Mouse (Mus musculus) stomach, embryonic 14.5 days (tissue): ENCODE data around the gene Ddn. TPM values are rescaled to one million over a fixed set of nuclear protein-coding genes. Genes with fewer than 3 reads are reported as not detected.

ENCODE experiments used
- ATAC-seq: fragments of 200-750 bp; cut with Nextera tagmentation; 2 replicates; pipeline ENCODE4 v1.8.0; 2017; ENCODE audit warnings: low read depth, moderate TSS enrichment; ENCODE audit not compliant: insufficient number of reproducible peaks, insufficient read depth, low FRiP score
- H3K27ac ChIP-seq: fragments of 300-500 bp; sonication (generic); 2 replicates; pipeline ENCODE4 v1.5.1; 2014; ENCODE audit warnings: mild to moderate bottlenecking, low read length, moderate library complexity, mixed read lengths
- H3K27me3 ChIP-seq: fragments of 300-500 bp; sonication (generic); 2 replicates; pipeline ENCODE4 v1.6.1; 2014; ENCODE audit warnings: low read length, control low read depth, mixed read lengths; ENCODE audit not compliant: control insufficient read depth, insufficient read depth
- H3K36me3 ChIP-seq: fragments of 300-500 bp; sonication (generic); 2 replicates; pipeline ENCODE4 v1.6.1; 2014; ENCODE audit warnings: mild to moderate bottlenecking, control low read depth, low read length, moderate library complexity, mixed read lengths; ENCODE audit not compliant: control insufficient read depth, insufficient read depth
- H3K4me1 ChIP-seq: fragments of 300-500 bp; sonication (generic); 2 replicates; pipeline ENCODE4 v1.6.1; 2014; ENCODE audit warnings: low read length, control low read depth, mixed read lengths; ENCODE audit not compliant: control insufficient read depth, insufficient read depth
- H3K4me2 ChIP-seq: fragments of 300-500 bp; sonication (generic); replicated peaks from 2 replicates; pipeline ENCODE4 v1.6.1; 2014; ENCODE audit warnings: low read depth, low read length, control low read depth
- H3K4me3 ChIP-seq: fragments of 300-500 bp; sonication (generic); 2 replicates; pipeline ENCODE4 v1.5.1; 2014; ENCODE audit warnings: low read depth, low read length, control low read depth
- H3K9ac ChIP-seq: fragments of 300-500 bp; sonication (generic); replicated peaks from 2 replicates; pipeline ENCODE4 v1.6.1; 2014; ENCODE audit warnings: low read depth, mild to moderate bottlenecking, control low read depth, low read length, moderate library complexity, mixed read lengths
- H3K9me3 ChIP-seq: fragments of 300-500 bp; sonication (generic); 2 replicates; pipeline ENCODE4 v1.6.1; 2016; ENCODE audit warnings: low read depth, low read length, control low read depth; ENCODE audit not compliant: control insufficient read depth
- WGBS: fragments of 180-500 bp; shearing (Covaris S2); extraction: QIAGEN DNeasy Blood & Tissue Kit; methylation state at CpG from one replicate; pipeline ENCODE4 v1.1.7; 2014; 5-methylcytosine and 5-hydroxymethylcytosine counted together
- polyA plus RNA-seq: library from polyadenylated mRNA; unstranded; fragments of >200 nt; fragmentation: Nextera tagmentation; extraction: Ambion mirVana; gene quantifications from 2 replicates; pipeline ENCODE4 v1.2.1, GENCODE M21; 2014

Ddn gene
- not detected in 2 replicates for polyA plus RNA-seq

GRCm38 (mm10) chr15:98809390-98809789 lies at the start of gene Ddn:
Ddn (minus strand) TSS chr15:98809490.
- 59% methylated on average over 3 of the region's 3 CpGs for WGBS
- Histone ChIP-seq H3K27me3 (peaks cover 53% of the 10 kb centered on the region), H3K4me3 (peak within 1 kb of the TSS; percentile 31), H3K9me3 (no peaks in the 10 kb centered on the region), H3K4me1 (peaks cover 21% of the 10 kb centered on the region; the same call in 1 of the 2 replicates), H3K36me3 (peaks cover 18% of the 10 kb centered on the region), H3K27ac (no peak within 1 kb of the TSS), H3K9ac (no peak within 1 kb of the TSS), H3K4me2 (peak within 1 kb of the TSS; percentile 72)
- no peak for ATAC-seq

DNA sequence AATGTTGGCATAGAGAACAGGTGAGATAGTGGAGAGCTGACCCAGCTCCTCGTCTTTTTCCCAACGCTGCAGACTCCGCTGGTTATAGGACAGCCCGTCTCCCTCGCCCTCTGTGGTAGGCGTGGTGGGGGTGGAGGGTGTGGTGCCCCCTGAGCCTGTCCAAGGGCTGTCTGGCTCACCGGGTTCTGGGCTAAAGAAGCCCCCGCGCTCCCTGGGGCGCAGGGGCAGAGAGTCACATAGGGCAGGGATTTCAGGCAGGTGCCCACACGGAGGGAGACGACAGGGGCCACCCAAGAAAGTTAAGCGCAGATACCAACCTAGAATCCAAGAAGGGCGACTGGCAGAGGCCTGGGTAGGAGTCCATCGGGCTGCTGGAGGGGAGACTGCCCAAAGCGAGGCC lies 44.9 kb upstream of the Ddn start:
- no peak overlapping the region for H3K4me2 ChIP-seq
- 82% methylated on average over 16 of the region's 16 CpGs for WGBS

GRCm38 (mm10) chr15:98853161-98853937 lies 44.1 kb upstream of the Ddn start:
- ATAC-seq: no peak
- H3K27ac ChIP-seq: no peak overlapping the region
- no peaks in the 10 kb centered on the region for H3K27me3 ChIP-seq
- no peaks in the 10 kb centered on the region for H3K4me1 ChIP-seq
- H3K36me3 ChIP-seq: peaks cover 99% of the 10 kb centered on the region
- no peaks in the 10 kb centered on the region for H3K9me3 ChIP-seq
- no peak overlapping the region for H3K9ac ChIP-seq
- WGBS: 93% methylated on average over 28 of the region's 28 CpGs
- no peak overlapping the region for H3K4me2 ChIP-seq
- no peak overlapping the region for H3K4me3 ChIP-seq

More for the DNA sequence above, 44.9 kb upstream of the Ddn start:
- H3K9ac ChIP-seq: no peak overlapping the region
- no peaks in the 10 kb centered on the region for H3K4me1 ChIP-seq
- H3K4me3 ChIP-seq: no peak overlapping the region
- H3K27ac ChIP-seq: no peak overlapping the region
- no peaks in the 10 kb centered on the region for H3K27me3 ChIP-seq
- ATAC-seq: no peak
- no peaks in the 10 kb centered on the region for H3K9me3 ChIP-seq
- peaks cover 97% of the 10 kb centered on the region for H3K36me3 ChIP-seq

DNA sequence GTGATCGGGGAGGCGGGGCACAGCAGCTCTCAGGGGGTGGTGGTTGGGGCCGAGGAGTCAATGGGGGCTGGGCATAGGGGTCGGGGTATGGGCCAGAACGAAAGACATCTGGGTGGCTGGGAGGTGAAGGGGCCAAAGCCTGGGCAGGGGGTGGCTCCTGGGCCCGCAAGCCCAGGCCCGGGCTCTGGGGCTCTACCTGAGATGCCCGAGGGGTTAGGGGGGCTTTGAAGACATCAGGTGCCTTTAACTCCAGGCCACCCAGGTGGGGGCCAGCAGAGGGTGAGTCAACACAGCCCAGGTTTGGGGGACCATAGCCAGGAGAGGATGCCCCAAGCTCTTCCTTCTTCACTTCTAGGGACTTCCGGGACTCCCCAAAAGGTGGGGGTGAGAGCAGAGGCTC lies 43.4 kb upstream of the Ddn start:
- Histone ChIP-seq H3K9ac (no peak overlapping the region), H3K36me3 (peaks cover 99% of the 10 kb centered on the region), H3K4me3 (no peak overlapping the region), H3K4me1 (no peaks in the 10 kb centered on the region), H3K27ac (no peak overlapping the region), H3K9me3 (no peaks in the 10 kb centered on the region), H3K27me3 (no peaks in the 10 kb centered on the region), H3K4me2 (no peak overlapping the region)
- 82% methylated on average over 8 of the region's 9 CpGs for WGBS
- ATAC-seq: no peak; the same call in 1 of the 2 replicates

GRCm38 (mm10) chr15:98852071-98852470 lies 42.8 kb upstream of the Ddn start:
- H3K9me3 ChIP-seq: no peaks in the 10 kb centered on the region
- 92% methylated on average over 9 of the region's 9 CpGs for WGBS
- H3K36me3 ChIP-seq: peaks cover 99% of the 10 kb centered on the region
- no peak overlapping the region for H3K9ac ChIP-seq
- no peak overlapping the region for H3K4me3 ChIP-seq
- no peak for ATAC-seq
- H3K4me2 ChIP-seq: no peak overlapping the region
- no peak overlapping the region for H3K27ac ChIP-seq
- H3K4me1 ChIP-seq: no peaks in the 10 kb centered on the region
- no peaks in the 10 kb centered on the region for H3K27me3 ChIP-seq

DNA sequence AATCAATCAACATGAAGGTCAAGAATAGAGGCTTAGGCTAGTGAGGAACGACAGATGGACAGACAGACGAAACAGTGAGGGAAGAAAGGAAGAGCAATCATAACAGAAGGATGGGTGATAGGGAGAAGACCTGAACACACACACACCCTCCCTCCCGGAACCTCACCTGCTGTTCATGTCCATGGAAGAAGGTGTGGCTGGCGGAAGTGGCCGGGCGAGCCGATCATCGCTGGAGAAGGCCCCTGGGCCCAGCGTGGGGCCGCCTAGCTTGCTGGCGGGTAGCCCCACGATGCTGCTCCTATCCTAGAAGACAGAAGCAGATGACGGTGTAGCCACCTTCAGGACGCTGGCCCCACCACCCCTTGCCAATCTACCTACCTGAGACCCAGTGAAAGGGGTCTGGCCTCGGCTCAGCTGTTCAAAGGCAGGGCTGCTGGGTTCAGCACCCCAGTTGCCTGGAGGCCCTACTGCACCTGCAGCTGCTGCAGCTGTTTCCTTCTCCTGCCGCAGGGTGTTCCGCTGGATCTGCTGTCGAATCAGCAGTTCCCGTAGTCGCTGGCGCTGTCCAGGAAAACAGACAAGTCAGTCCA lies 42.0 kb upstream of the Ddn start:
- no peak overlapping the region for H3K27ac ChIP-seq
- 88% methylated on average over 21 of the region's 21 CpGs for WGBS

DNA sequence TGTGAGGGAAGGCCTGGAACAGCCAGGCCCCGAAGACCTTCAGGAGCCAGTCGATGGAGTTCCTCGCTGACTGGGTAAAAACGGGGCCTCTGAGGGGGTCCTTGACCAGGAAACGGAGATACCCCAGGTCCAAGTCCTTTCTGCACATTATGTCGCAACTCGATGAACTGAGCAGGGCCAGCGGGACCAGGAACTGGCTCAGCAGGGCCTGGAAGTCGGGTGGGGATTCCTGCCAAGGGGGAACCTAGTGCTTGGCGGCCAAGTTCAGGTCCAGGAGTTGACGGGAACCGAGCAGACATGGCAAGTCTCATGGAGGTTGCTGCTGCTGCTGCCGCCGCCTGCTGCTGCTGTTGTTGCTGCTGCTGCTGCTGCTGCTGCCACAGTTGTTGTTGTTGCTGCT lies 41.4 kb upstream of the Ddn start:
- Histone ChIP-seq H3K27me3 (no peaks in the 10 kb centered on the region), H3K36me3 (peaks cover 100% of the 10 kb centered on the region), H3K9ac (no peak overlapping the region), H3K9me3 (no peaks in the 10 kb centered on the region), H3K4me2 (no peak overlapping the region), H3K27ac (no peak overlapping the region), H3K4me3 (no peak overlapping the region), H3K4me1 (no peaks in the 10 kb centered on the region)
- ATAC-seq: no peak
- WGBS: 94% methylated on average over 14 of the region's 14 CpGs

More for the DNA sequence above, 42.0 kb upstream of the Ddn start:
- Histone ChIP-seq H3K27me3 (no peaks in the 10 kb centered on the region), H3K4me3 (no peak overlapping the region), H3K4me2 (no peak overlapping the region), H3K9me3 (no peaks in the 10 kb centered on the region), H3K4me1 (no peaks in the 10 kb centered on the region), H3K36me3 (peaks cover 100% of the 10 kb centered on the region), H3K9ac (no peak overlapping the region)
- no peak for ATAC-seq

- no peak overlapping the region for H3K4me3 ChIP-seq
- no peak overlapping the region for H3K27ac ChIP-seq
- H3K27me3 ChIP-seq: no peaks in the 10 kb centered on the region
- H3K9ac ChIP-seq: no peak overlapping the region
- no peak for ATAC-seq
- no peak overlapping the region for H3K4me2 ChIP-seq
- 80% methylated on average over 16 of the region's 16 CpGs for WGBS
- H3K4me1 ChIP-seq: no peaks in the 10 kb centered on the region
- H3K9me3 ChIP-seq: no peaks in the 10 kb centered on the region
- H3K36me3 ChIP-seq: peaks cover 100% of the 10 kb centered on the region
Observed at GRCm38 (mm10) chr15:98849956-98850600, 40.8 kb upstream of the Ddn start.
